Mouse (Mus musculus): ENCODE measurements around the gene Rora.

GRCm38 (mm10) chr9:68679871-68680374, 26.3 kb downstream of the Rora start:
- TF ChIP-seq POLR2A (IDR thresholded peaks at IDR 0.05; ENCODE audit: low read depth, low read length) (no peak), CTCF (IDR thresholded peaks at IDR 0.05; ENCODE audit: extremely low read depth, insufficient read length, insufficient replicate concordance, low read depth, low read length) (no peak)
